Mouse (Mus musculus) midbrain, postnatal 0 days (tissue): ENCODE results near the gene Tpm3-rs7. TPM values are rescaled to one million over a fixed set of nuclear protein-coding genes. Genes with fewer than 3 reads are reported as not detected.
"Not testable (repeated sequence)": the region's sequence is repeated elsewhere in the genome, so short reads cannot be mapped to it uniquely, and the experiment has no call there.

ENCODE experiments used
- ATAC-seq: fragments of 200-750 bp; cut with Nextera tagmentation; 2 replicates; pipeline ENCODE4 v1.8.0; 2017; ENCODE audit warnings: moderate number of reproducible peaks, mild to moderate bottlenecking, moderate TSS enrichment, moderate library complexity; ENCODE audit not compliant: low FRiP score
- DNase-seq: peaks from one replicate; pipeline ENCODE4 v3.0.0-alpha.2; 2015; ENCODE audit warnings: low spot score
- H3K27ac ChIP-seq: fragments of 300-500 bp; sonication (generic); 2 replicates; pipeline ENCODE4 v1.5.1; 2014; ENCODE audit warnings: low read depth, mild to moderate bottlenecking, low read length, mixed read lengths
- H3K27me3 ChIP-seq: fragments of 300-500 bp; sonication (generic); 2 replicates; pipeline ENCODE4 v1.6.1; 2014; ENCODE audit warnings: low read length, control low read depth, mixed read lengths; ENCODE audit not compliant: insufficient read depth
- H3K36me3 ChIP-seq: fragments of 300-500 bp; sonication (generic); 2 replicates; pipeline ENCODE4 v1.6.1; 2014; ENCODE audit warnings: low read length, control low read depth, mixed read lengths; ENCODE audit not compliant: insufficient read depth
- H3K4me1 ChIP-seq: fragments of 300-500 bp; sonication (generic); 2 replicates; pipeline ENCODE4 v1.6.1; 2014; ENCODE audit warnings: mild to moderate bottlenecking, control low read depth, antibody characterized with exemption, low read length, mixed read lengths; ENCODE audit not compliant: insufficient read depth
- H3K4me2 ChIP-seq: fragments of 300-500 bp; sonication (generic); 2 replicates; pipeline ENCODE4 v1.6.1; 2014; ENCODE audit warnings: low read depth, mild to moderate bottlenecking, low read length, mixed read lengths; ENCODE audit not compliant: poor library complexity, severe bottlenecking
- H3K4me3 ChIP-seq: fragments of 300-500 bp; sonication (generic); 2 replicates; pipeline ENCODE4 v1.5.1; 2014; ENCODE audit warnings: low read depth, mild to moderate bottlenecking, low read length, moderate library complexity
- H3K9ac ChIP-seq: fragments of 300-500 bp; sonication (generic); replicated peaks from 2 replicates; pipeline ENCODE4 v1.6.1; 2014; ENCODE audit warnings: mild to moderate bottlenecking, low read length, moderate library complexity, mixed read lengths; ENCODE audit not compliant: poor library complexity, severe bottlenecking
- H3K9me3 ChIP-seq: fragments of 300-500 bp; sonication (generic); 2 replicates; pipeline ENCODE4 v1.6.1; 2016; ENCODE audit warnings: low read length, control low read depth
- CTCF ChIP-seq: IDR thresholded peaks from 2 replicates; pipeline ENCODE4 v1.5.1; 2016; ENCODE audit warnings: antibody characterized with exemption, mild to moderate bottlenecking
- WGBS: fragments of 180-500 bp; shearing (Covaris S2); extraction: QIAGEN DNeasy Blood & Tissue Kit; methylation state at CpG from one replicate; pipeline ENCODE4 v1.1.7; 2014; 5-methylcytosine and 5-hydroxymethylcytosine counted together
- polyA plus RNA-seq: library from polyadenylated mRNA; unstranded; fragments of >200 nt; fragmentation: Nextera tagmentation; extraction: Ambion mirVana; gene quantifications from 2 replicates; pipeline ENCODE4 v1.2.1, GENCODE M21; 2015
- total RNA-seq: library from RNA; depleted of rRNA; stranded (reverse); fragments of >200 nt; gene quantifications from 2 replicates; pipeline ENCODE4 v1.2.3, GENCODE M21; 2014; rRNA removed

The Tpm3-rs7 gene
- total RNA-seq (2.1 TPM in 2 replicates), polyA plus RNA-seq (4.2 and 4.3 TPM in 2 replicates)

GRCm38 (mm10) chr14:113314499-113314898, at the start of gene Tpm3-rs7:
Gene Tpm3-rs7, plus strand, starts transcription at chr14:113314608.
- H3K27me3 ChIP-seq, H3K36me3 ChIP-seq, H3K4me3 ChIP-seq, H3K9me3 ChIP-seq, H3K4me1 ChIP-seq, H3K4me2 ChIP-seq, H3K9ac ChIP-seq, DNase-seq, H3K27ac ChIP-seq, ATAC-seq: not testable (repeated sequence)
- 92% methylated on average over 15 of the region's 16 CpGs for WGBS

DNA sequence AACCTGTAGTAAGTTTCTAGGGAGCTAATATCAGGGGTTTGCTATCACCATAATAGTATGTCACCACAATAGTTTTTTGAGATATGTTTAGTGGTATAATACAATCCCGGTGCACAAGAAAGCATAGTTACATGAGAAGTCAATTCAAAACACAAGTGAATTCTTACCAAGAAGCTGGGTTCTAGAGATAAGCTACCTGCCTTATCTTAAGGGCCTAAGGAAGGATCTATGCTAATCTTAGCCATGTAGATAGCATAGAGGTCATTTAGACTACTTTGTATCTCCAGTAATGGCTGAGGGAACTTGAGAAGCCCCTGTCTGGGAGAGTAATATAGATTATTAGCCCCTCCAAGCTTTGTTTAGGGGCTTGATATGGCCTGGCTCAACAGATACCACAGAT, 2.6 kb downstream of the Tpm3-rs7 start:
- Histone ChIP-seq H3K4me2 (no peak overlapping the region), H3K27ac (no peak overlapping the region), H3K27me3 (no peaks in the 10 kb centered on the region), H3K4me3 (no peak overlapping the region), H3K9ac (no peak overlapping the region), H3K36me3 (no peaks in the 10 kb centered on the region), H3K4me1 (no peaks in the 10 kb centered on the region), H3K9me3 (no peaks in the 10 kb centered on the region)
- no peak for TF ChIP-seq CTCF
- 93% methylated on average over 1 of the region's 1 CpGs for WGBS
- no peak for ATAC-seq
- no peak for DNase-seq

- Histone ChIP-seq H3K9ac (no peak overlapping the region), H3K4me3 (no peak overlapping the region), H3K9me3 (no peaks in the 10 kb centered on the region), H3K4me2 (no peak overlapping the region), H3K36me3 (no peaks in the 10 kb centered on the region), H3K27me3 (no peaks in the 10 kb centered on the region), H3K4me1 (no peaks in the 10 kb centered on the region), H3K27ac (no peak overlapping the region)
- no peak for ATAC-seq
- WGBS: 87% methylated on average over 1 of the region's 1 CpGs
- no peak for TF ChIP-seq CTCF
- DNase-seq: no peak
Measured at GRCm38 (mm10) chr14:113363361-113363760, 49.0 kb downstream of the Tpm3-rs7 start.
